Mouse (Mus musculus) heart, embryonic 11.5 days (tissue): ENCODE measurements around the gene H2al1a. TPM values are rescaled to one million over a fixed set of nuclear protein-coding genes. Genes with fewer than 3 reads are reported as not detected.
"Not testable (repeated sequence)": the region's sequence is repeated elsewhere in the genome, so short reads cannot be mapped to it uniquely, and the experiment has no call there.

Source experiments
- ATAC-seq: fragments of 200-750 bp; cut with Nextera tagmentation; replicated peaks from 2 replicates; pipeline ENCODE4 v1.8.0; 2017; ENCODE audit warnings: moderate library complexity; ENCODE audit not compliant: insufficient number of reproducible peaks, low FRiP score, low TSS enrichment
- H3K27ac ChIP-seq: fragments of 300-500 bp; sonication (generic); 2 replicates; pipeline ENCODE4 v1.5.1; 2014; ENCODE audit warnings: mild to moderate bottlenecking, low read depth, low read length
- H3K27me3 ChIP-seq: fragments of 300-500 bp; sonication (generic); 2 replicates; pipeline ENCODE4 v1.6.1; 2014; ENCODE audit warnings: mild to moderate bottlenecking, low read length, mixed read lengths; ENCODE audit not compliant: control insufficient read depth, insufficient read depth
- H3K36me3 ChIP-seq: fragments of 300-500 bp; sonication (generic); 2 replicates; pipeline ENCODE4 v1.6.1; 2014; ENCODE audit warnings: mild to moderate bottlenecking, low read length, moderate library complexity, mixed read lengths; ENCODE audit not compliant: control insufficient read depth, insufficient read depth
- H3K4me1 ChIP-seq: fragments of 300-500 bp; sonication (generic); 2 replicates; pipeline ENCODE4 v1.6.1; 2014; ENCODE audit warnings: low read length; ENCODE audit not compliant: control insufficient read depth, insufficient read depth
- H3K4me2 ChIP-seq: fragments of 300-500 bp; sonication (generic); 2 replicates; pipeline ENCODE4 v1.6.1; 2014; ENCODE audit warnings: mild to moderate bottlenecking, moderate library complexity
- H3K4me3 ChIP-seq: fragments of 300-500 bp; sonication (generic); 2 replicates; pipeline ENCODE4 v1.5.1; 2014; ENCODE audit warnings: low read depth, low read length
- H3K9ac ChIP-seq: fragments of 300-500 bp; sonication (generic); 2 replicates; pipeline ENCODE4 v1.6.1; 2014; ENCODE audit warnings: mild to moderate bottlenecking, low read depth, low read length, moderate library complexity
- H3K9me3 ChIP-seq: fragments of 300-500 bp; sonication (generic); replicated peaks from 2 replicates; pipeline ENCODE4 v1.6.1; 2016; ENCODE audit warnings: low read length; ENCODE audit not compliant: control insufficient read depth
- WGBS: fragments of 180-500 bp; shearing (Covaris S2); extraction: QIAGEN DNeasy Blood & Tissue Kit; methylation state at CpG from one replicate; pipeline ENCODE4 v1.1.7; 2014; ENCODE audit not compliant: insufficient replicate concordance; 5-methylcytosine and 5-hydroxymethylcytosine counted together
- polyA plus RNA-seq: library from polyadenylated mRNA; unstranded; fragments of >200 nt; fragmentation: Nextera tagmentation; extraction: Ambion mirVana; gene quantifications from 2 replicates; pipeline ENCODE4 v1.2.1, GENCODE M21; 2014

Gene H2al1a
- polyA plus RNA-seq, 1 experiment from 2014 or later = not detected

DNA sequence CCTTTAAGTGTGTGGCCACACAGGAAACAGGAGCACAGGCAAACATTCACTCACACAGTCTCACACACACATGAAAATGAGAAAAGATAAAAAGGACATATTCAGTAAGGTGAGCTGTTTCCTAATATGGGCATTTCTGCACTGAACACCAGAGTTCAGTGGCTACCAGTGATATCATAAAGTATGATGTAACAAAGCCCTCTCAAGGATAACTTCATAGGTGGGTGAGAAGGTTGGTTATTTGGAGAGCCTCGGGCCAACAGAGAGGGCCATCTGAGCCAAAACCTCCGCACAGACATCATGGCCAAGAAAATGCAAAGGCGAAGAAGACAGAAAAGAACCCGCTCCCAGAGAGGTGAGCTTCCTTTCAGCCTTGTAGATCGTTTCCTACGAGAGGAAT, 15.8 kb downstream of the H2al1a start, which contains the start of gene H2al1f:
Gene H2al1f, plus strand, starts transcription at position 301 of the 400 bp plus-strand sequence.
- H3K9ac ChIP-seq, H3K9me3 ChIP-seq, H3K4me1 ChIP-seq, H3K27ac ChIP-seq, H3K36me3 ChIP-seq, H3K27me3 ChIP-seq, H3K4me3 ChIP-seq, H3K4me2 ChIP-seq, ATAC-seq: not testable (repeated sequence)
- no CpG with 5 or more reads among the region's 6 CpGs for WGBS

DNA sequence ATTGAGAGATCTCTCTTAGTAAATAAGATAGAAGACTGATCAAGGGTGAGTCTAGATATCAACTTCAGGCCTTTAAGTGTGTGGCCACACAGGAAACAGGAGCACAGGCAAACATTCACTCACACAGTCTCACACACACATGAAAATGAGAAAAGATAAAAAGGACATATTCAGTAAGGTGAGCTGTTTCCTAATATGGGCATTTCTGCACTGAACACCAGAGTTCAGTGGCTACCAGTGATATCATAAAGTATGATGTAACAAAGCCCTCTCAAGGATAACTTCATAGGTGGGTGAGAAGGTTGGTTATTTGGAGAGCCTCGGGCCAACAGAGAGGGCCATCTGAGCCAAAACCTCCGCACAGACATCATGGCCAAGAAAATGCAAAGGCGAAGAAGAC, 18.9 kb downstream of the H2al1a start, which contains the start of gene H2al1g:
Gene H2al1g, plus strand, starts transcription at position 301 of the 400 bp plus-strand sequence.
- not testable (repeated sequence) for H3K27me3 ChIP-seq, H3K4me3 ChIP-seq, ATAC-seq, H3K27ac ChIP-seq, H3K36me3 ChIP-seq, H3K4me2 ChIP-seq, H3K9me3 ChIP-seq, H3K9ac ChIP-seq, H3K4me1 ChIP-seq
- no CpG with 5 or more reads among the region's 3 CpGs for WGBS

DNA sequence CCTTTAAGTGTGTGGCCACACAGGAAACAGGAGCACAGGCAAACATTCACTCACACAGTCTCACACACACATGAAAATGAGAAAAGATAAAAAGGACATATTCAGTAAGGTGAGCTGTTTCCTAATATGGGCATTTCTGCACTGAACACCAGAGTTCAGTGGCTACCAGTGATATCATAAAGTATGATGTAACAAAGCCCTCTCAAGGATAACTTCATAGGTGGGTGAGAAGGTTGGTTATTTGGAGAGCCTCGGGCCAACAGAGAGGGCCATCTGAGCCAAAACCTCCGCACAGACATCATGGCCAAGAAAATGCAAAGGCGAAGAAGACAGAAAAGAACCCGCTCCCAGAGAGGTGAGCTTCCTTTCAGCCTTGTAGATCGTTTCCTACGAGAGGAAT, 22.1 kb downstream of the H2al1a start, which contains the start of gene H2al1h:
Gene H2al1h, plus strand, starts transcription at position 301 of the 400 bp plus-strand sequence.
- H3K4me2 ChIP-seq, H3K4me3 ChIP-seq, H3K27me3 ChIP-seq, ATAC-seq, H3K27ac ChIP-seq, H3K9me3 ChIP-seq, H3K9ac ChIP-seq, H3K4me1 ChIP-seq, H3K36me3 ChIP-seq: not testable (repeated sequence)
- WGBS = no CpG with 5 or more reads among the region's 6 CpGs

DNA sequence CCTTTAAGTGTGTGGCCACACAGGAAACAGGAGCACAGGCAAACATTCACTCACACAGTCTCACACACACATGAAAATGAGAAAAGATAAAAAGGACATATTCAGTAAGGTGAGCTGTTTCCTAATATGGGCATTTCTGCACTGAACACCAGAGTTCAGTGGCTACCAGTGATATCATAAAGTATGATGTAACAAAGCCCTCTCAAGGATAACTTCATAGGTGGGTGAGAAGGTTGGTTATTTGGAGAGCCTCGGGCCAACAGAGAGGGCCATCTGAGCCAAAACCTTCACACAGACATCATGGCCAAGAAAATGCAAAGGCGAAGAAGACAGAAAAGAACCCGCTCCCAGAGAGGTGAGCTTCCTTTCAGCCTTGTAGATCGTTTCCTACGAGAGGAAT, 25.3 kb downstream of the H2al1a start, which contains the start of gene H2al1i:
Gene H2al1i, plus strand, starts transcription at position 301 of the 400 bp plus-strand sequence.
- H3K36me3 ChIP-seq, H3K27me3 ChIP-seq, H3K9me3 ChIP-seq, H3K4me1 ChIP-seq, ATAC-seq, H3K9ac ChIP-seq, H3K4me3 ChIP-seq, H3K4me2 ChIP-seq, H3K27ac ChIP-seq: not testable (repeated sequence)
- 80% methylated on average over 1 of the region's 5 CpGs for WGBS

GRCm38 (mm10) chrX:11327522-11327921, 28.5 kb downstream of the H2al1a start, which contains the start of gene H2al1j:
Gene H2al1j, plus strand, starts transcription at chrX:11327822.
- not testable (repeated sequence) for H3K36me3 ChIP-seq, H3K9ac ChIP-seq, H3K4me1 ChIP-seq, H3K27me3 ChIP-seq, H3K27ac ChIP-seq, H3K9me3 ChIP-seq, H3K4me3 ChIP-seq, H3K4me2 ChIP-seq, ATAC-seq
- WGBS = 85% methylated on average over 2 of the region's 2 CpGs

- no peak overlapping the region for H3K27ac ChIP-seq
- 69% methylated on average over 9 of the region's 9 CpGs for WGBS
- no peak for ATAC-seq
- H3K9me3 ChIP-seq = no peaks in the 10 kb centered on the region
- H3K4me3 ChIP-seq = no peak overlapping the region
- no peak overlapping the region for H3K9ac ChIP-seq
- H3K4me1 ChIP-seq = no peaks in the 10 kb centered on the region
- H3K27me3 ChIP-seq = no peaks in the 10 kb centered on the region
- no peak overlapping the region for H3K4me2 ChIP-seq
- no peaks in the 10 kb centered on the region for H3K36me3 ChIP-seq
Observed at GRCm38 (mm10) chrX:11345762-11346161, 46.7 kb downstream of the H2al1a start.

DNA sequence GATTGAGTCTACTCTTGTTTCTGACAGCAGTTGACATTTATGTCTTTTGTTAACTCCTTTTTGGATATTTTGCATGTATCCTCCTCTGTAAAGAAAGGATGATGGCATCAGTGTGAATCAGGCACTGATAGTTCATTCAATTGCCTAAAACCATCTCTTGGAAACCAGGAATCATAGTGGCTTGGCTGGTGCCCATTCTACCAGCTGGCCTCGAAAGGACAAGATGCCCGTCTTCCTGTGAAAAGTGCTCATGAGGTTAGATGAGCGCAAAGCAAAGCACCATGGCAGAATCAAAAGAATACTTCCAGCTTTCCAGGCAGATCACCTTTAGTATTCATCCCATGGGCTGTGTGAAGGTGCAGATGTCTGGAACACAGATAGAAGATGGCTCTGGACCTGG, 47.7 kb downstream of the H2al1a start:
- Histone ChIP-seq H3K36me3 (no peaks in the 10 kb centered on the region), H3K4me1 (no peaks in the 10 kb centered on the region), H3K4me2 (no peak overlapping the region), H3K9me3 (no peaks in the 10 kb centered on the region), H3K9ac (no peak overlapping the region), H3K27me3 (no peaks in the 10 kb centered on the region), H3K4me3 (no peak overlapping the region), H3K27ac (no peak overlapping the region)
- 83% methylated on average over 3 of the region's 3 CpGs for WGBS
- ATAC-seq = no peak

Other genes with a start within 250 kb of the H2al1a start
- not detected in 2 replicates for gene H2al1b, start 3.2 kb downstream of the H2al1a start, polyA plus RNA-seq
- gene H2al1c, start 6.4 kb downstream of the H2al1a start, polyA plus RNA-seq = not detected in 2 replicates
- gene H2al1d, start 9.6 kb downstream of the H2al1a start, polyA plus RNA-seq = not detected in 2 replicates
- not detected in 2 replicates for gene H2al1e, start 12.7 kb downstream of the H2al1a start, polyA plus RNA-seq
- gene H2al1f, start 15.9 kb downstream of the H2al1a start, polyA plus RNA-seq = not detected in 2 replicates
- not detected in 2 replicates for gene H2al1g, start 19.0 kb downstream of the H2al1a start, polyA plus RNA-seq
- not detected in 2 replicates for gene H2al1h, start 22.2 kb downstream of the H2al1a start, polyA plus RNA-seq
- gene H2al1i, start 25.4 kb downstream of the H2al1a start, polyA plus RNA-seq = not detected in 2 replicates
- not detected in 2 replicates for gene H2al1j, start 28.6 kb downstream of the H2al1a start, polyA plus RNA-seq